Mouse (Mus musculus) midbrain, embryonic 15.5 days (tissue): ENCODE results near the gene Gls2. TPM values are rescaled to one million over a fixed set of nuclear protein-coding genes. Genes with fewer than 3 reads are reported as not detected.
A peak's percentile ranks its signal among the peaks of the same experiment; 100 is the strongest.
"Not testable (repeated sequence)": the region's sequence is repeated elsewhere in the genome, so short reads cannot be mapped to it uniquely, and the experiment has no call there.

Source experiments
- ATAC-seq: fragments of 200-750 bp; cut with Nextera tagmentation; replicated peaks from 2 replicates; pipeline ENCODE4 v1.8.0; 2017; ENCODE audit warnings: moderate TSS enrichment
- H3K27ac ChIP-seq: fragments of 300-500 bp; sonication (generic); 2 replicates; pipeline ENCODE4 v1.5.1; 2015; ENCODE audit warnings: mild to moderate bottlenecking, inconsistent platforms
- H3K27me3 ChIP-seq: fragments of 300-500 bp; sonication (generic); replicated peaks from 2 replicates; pipeline ENCODE4 v1.6.1; 2015; ENCODE audit warnings: inconsistent platforms
- H3K36me3 ChIP-seq: fragments of 300-500 bp; sonication (generic); replicated peaks from 2 replicates; pipeline ENCODE4 v1.6.1; 2015; ENCODE audit warnings: inconsistent platforms
- H3K4me1 ChIP-seq: fragments of 300-500 bp; sonication (generic); 2 replicates; pipeline ENCODE4 v1.6.1; 2015; ENCODE audit warnings: inconsistent platforms
- H3K4me2 ChIP-seq: fragments of 300-500 bp; sonication (generic); 2 replicates; pipeline ENCODE4 v1.6.1; 2015; ENCODE audit warnings: inconsistent platforms, mild to moderate bottlenecking, moderate library complexity
- H3K4me3 ChIP-seq: fragments of 300-500 bp; sonication (generic); 2 replicates; pipeline ENCODE4 v1.5.1; 2015; ENCODE audit warnings: mild to moderate bottlenecking, inconsistent platforms
- H3K9ac ChIP-seq: fragments of 300-500 bp; sonication (generic); 2 replicates; pipeline ENCODE4 v1.6.1; 2015; ENCODE audit warnings: mild to moderate bottlenecking, inconsistent platforms
- H3K9me3 ChIP-seq: fragments of 300-500 bp; sonication (generic); 2 replicates; pipeline ENCODE4 v1.6.1; 2016; ENCODE audit warnings: inconsistent platforms
- WGBS: fragments of 180-500 bp; shearing (Covaris S2); methylation state at CpG from one replicate; pipeline ENCODE4 v1.1.7; 2015; ENCODE audit warnings: mixed read lengths; 5-methylcytosine and 5-hydroxymethylcytosine counted together
- polyA plus RNA-seq: library from polyadenylated mRNA; unstranded; fragments of >200 nt; fragmentation: Nextera tagmentation; extraction: Ambion mirVana; gene quantifications from 2 replicates; pipeline ENCODE4 v1.2.1, GENCODE M21; 2015

Gene Gls2
- polyA plus RNA-seq, 1 experiment from 2014 or later = 1.2 TPM

DNA sequence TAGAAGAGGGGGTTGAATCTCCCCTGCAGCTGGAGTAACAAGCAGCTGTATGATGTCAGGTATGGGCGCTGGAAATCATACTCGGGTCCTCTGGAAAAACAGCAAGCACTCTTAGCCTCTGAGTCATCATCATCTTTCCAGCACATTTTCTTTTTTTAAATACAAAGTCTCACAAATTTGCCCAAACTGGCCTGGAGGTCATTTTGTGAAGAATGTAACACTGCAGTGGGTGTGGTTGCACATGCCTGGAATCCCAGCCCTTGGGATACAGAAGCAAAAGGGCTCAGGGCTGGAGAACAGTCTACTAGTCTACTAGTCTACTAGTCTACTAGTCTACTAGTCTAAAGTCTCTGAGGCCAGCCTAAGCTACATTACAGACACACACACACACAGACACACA is 10.0 kb upstream of the Gls2 start:
- H3K27ac ChIP-seq = no peak overlapping the region
- no peak overlapping the region for H3K4me3 ChIP-seq
- WGBS = 94% methylated on average over 2 of the region's 2 CpGs
- H3K9ac ChIP-seq = no peak overlapping the region
- H3K27me3 ChIP-seq = no peaks in the 10 kb centered on the region
- no peak overlapping the region for H3K4me2 ChIP-seq
- no peak for ATAC-seq
- no peaks in the 10 kb centered on the region; the same call in 1 of the 2 replicates for H3K4me1 ChIP-seq
- no peaks in the 10 kb centered on the region for H3K9me3 ChIP-seq
- H3K36me3 ChIP-seq = no peaks in the 10 kb centered on the region

DNA sequence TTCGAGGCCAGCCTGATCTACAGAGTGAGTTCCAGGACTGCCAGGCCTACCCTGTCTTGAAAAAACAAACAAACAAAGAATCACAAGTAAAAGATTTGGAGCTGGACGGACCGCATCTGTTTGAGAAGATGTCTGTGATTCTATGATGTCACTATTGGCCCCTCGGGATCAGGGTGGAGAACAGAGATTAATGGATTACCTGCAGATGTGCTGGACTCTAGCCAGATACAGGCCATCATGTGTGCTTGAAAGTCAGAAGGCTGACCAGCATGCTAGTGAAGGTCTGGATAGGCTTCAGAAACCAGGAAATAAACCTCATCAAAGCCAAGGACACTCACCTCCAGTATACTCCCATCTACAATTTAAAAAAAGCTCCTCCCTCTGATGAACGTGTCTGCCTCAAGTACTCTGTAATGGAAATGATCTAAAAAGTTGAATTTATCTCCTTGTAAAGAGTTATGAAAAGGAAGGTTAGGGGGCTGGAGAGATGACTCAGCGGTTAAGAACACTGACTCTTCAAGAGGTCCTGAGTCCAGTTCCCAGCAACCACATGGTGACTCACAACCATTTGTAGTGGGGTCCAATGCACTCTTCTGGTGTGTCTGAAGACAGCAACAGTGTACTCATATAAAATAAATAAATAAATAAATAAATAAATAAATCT is 8.8 kb upstream of the Gls2 start:
- H3K9ac ChIP-seq = no peak overlapping the region
- no peak overlapping the region for H3K4me2 ChIP-seq
- ATAC-seq = no peak
- H3K4me3 ChIP-seq = no peak overlapping the region
- no peaks in the 10 kb centered on the region; the same call in 1 of the 2 replicates for H3K4me1 ChIP-seq
- WGBS = 76% methylated on average over 6 of the region's 6 CpGs
- no peaks in the 10 kb centered on the region for H3K9me3 ChIP-seq
- no peak overlapping the region for H3K27ac ChIP-seq
- no peaks in the 10 kb centered on the region; the same call in 1 of the 2 replicates for H3K27me3 ChIP-seq
- no peaks in the 10 kb centered on the region for H3K36me3 ChIP-seq

DNA sequence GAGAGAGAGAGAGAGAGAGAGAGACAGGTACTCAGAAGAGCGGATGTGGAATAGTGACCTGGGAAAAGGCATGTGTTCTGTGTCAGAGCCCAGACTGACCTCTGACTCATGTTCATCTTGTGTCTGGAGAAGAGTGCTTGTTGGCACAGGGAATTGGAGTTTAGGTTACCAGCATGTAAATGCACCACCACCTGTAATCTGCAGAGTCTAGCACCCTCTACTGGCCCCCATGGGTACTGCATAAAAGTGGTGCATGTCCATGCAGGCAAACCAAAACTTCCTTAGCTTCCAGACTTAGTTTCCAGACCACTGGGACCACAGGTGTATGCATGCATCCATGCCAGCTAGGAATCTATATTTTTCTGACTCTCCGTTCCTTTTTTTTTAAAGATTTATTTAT is 8.3 kb upstream of the Gls2 start:
- Histone ChIP-seq H3K4me3 (no peak overlapping the region), H3K9me3 (no peaks in the 10 kb centered on the region), H3K4me1 (no peaks in the 10 kb centered on the region; the same call in 1 of the 2 replicates), H3K4me2 (no peak overlapping the region), H3K27me3 (no peaks in the 10 kb centered on the region; the same call in 1 of the 2 replicates), H3K36me3 (no peaks in the 10 kb centered on the region), H3K27ac (no peak overlapping the region), H3K9ac (no peak overlapping the region)
- WGBS = 46% methylated on average over 2 of the region's 2 CpGs
- no peak for ATAC-seq

DNA sequence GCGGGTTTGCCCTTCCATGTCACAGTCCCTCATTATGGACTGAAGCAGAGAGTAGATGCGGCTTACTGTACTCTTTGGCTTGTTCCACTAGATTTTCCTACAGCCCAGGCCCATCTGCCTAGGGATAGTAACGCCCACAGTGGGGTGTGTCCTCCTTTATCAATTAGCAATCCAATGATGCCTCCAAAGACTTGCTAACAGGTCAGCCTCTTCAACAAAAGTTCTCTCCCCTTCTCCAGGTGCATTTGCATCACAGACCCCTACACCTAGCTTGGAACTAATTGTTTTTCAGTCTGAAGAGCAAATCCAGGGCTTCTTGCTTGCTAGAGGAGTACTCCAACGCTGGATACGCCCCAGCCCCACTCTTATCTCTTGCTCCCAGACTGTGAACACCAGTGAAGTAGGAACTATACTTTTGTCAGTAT is 7.1 kb upstream of the Gls2 start:
- ATAC-seq = no peak
- 72% methylated on average over 5 of the region's 5 CpGs for WGBS
- no peak overlapping the region for H3K4me2 ChIP-seq
- H3K36me3 ChIP-seq = no peaks in the 10 kb centered on the region
- no peak overlapping the region for H3K27ac ChIP-seq
- H3K27me3 ChIP-seq = no peaks in the 10 kb centered on the region; the same call in 1 of the 2 replicates
- H3K4me1 ChIP-seq = no peaks in the 10 kb centered on the region; the same call in 1 of the 2 replicates
- H3K9ac ChIP-seq = no peak overlapping the region
- H3K4me3 ChIP-seq = no peak overlapping the region
- no peaks in the 10 kb centered on the region for H3K9me3 ChIP-seq

DNA sequence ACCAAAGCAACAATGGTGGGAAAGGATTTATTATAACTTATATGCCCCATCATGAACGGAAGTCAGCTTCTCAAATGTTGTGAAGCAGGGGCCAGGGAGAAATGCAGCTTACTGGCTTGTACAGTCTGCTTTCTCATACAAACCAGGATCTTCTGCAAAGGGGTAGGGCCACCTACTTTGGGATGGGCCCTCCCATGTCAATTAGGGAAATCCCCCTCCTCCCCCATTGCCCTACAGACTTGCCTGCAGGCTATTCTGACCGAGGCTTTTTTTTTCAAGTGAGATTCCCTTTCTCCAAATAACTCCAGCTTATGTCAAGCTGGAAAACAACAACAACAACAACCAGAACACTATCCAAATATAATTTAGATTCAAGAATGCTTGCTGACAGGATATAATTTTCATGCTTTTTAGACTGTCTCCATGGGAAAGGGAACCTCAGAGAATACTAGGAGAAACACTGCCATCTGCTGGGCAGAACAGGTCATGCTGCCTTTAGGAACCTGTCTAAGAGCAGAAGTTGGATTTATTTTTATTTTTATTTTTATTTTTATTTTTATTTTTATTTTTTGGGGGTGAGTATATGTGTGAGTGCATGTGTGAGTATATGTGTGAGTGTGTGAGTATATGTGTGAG is 5.9 kb upstream of the Gls2 start:
- Histone ChIP-seq H3K4me1 (no peaks in the 10 kb centered on the region; the same call in 1 of the 2 replicates), H3K27me3 (peaks cover 5% of the 10 kb centered on the region; the same call in 1 of the 2 replicates), H3K27ac (no peak overlapping the region), H3K9ac (no peak overlapping the region), H3K4me2 (no peak overlapping the region), H3K4me3 (no peak overlapping the region), H3K9me3 (no peaks in the 10 kb centered on the region), H3K36me3 (no peaks in the 10 kb centered on the region)
- no peak for ATAC-seq
- WGBS = 45% methylated on average over 2 of the region's 2 CpGs

DNA sequence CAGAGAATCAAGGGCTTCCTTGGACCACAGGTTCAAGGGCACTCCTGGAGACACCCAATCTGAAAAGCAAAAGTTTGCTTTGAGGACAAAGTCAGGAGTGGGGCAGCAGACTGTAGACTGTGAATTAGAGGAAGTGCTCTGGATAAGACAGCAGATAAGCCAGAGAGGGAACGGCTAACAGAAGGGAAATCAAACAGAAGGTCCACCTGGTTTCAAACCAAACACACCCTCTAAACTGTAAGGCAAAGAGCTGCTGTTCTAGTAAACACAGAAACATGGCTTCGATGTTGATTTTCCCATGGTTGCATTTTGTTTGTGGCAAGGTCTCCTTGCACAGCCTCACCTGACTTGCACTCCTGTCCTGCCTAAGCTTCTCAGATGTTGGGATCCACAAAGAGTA is 2.8 kb upstream of the Gls2 start:
- Histone ChIP-seq H3K9me3 (no peaks in the 10 kb centered on the region), H3K9ac (no peak overlapping the region), H3K36me3 (no peaks in the 10 kb centered on the region), H3K4me2 (no peak overlapping the region), H3K4me1 (peaks cover 14% of the 10 kb centered on the region), H3K4me3 (no peak overlapping the region), H3K27ac (no peak overlapping the region), H3K27me3 (peaks cover 18% of the 10 kb centered on the region)
- WGBS = 90% methylated on average over 2 of the region's 2 CpGs
- no peak for ATAC-seq

DNA sequence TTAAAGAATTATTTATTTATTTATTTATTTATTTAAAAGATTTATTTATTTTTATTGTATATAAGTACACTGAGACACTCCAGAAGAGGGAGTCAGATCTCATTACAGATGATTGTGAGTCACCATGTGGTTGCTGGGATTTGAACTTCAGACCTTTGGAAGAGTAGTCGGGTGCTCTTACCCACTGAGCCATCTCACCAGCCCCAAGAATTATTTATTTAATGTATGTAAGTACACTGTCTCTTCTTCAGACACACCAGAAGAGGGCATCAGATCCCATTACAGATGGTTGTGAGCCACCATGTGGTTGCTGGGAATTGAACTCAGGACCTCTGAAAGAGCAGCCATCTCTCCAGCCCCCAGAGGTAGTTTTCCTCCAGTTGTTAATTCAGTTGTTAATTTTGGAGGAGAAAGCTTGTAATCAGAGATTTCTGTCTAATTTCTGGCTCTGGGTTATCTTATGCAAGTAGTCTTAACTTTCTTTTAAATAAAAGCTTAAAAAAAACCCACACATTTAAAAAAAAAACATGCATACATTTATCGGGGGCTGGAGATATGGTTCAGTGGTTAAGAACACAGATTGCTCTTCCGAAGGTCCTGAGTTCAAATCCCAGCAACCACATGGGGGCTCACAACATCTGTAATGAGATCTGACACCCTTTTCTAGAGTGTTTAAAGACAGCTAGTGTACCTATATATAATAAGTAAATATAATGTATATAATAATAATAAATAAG is 2.1 kb upstream of the Gls2 start:
- not testable (repeated sequence) for H3K4me3 ChIP-seq, ATAC-seq, H3K27ac ChIP-seq, H3K4me2 ChIP-seq, H3K9ac ChIP-seq, H3K36me3 ChIP-seq, H3K9me3 ChIP-seq
- Histone ChIP-seq H3K4me1 (peaks cover 14% of the 10 kb centered on the region), H3K27me3 (peaks cover 21% of the 10 kb centered on the region)
- 89% methylated on average over 3 of the region's 3 CpGs for whole genome bisulfite sequencing

DNA sequence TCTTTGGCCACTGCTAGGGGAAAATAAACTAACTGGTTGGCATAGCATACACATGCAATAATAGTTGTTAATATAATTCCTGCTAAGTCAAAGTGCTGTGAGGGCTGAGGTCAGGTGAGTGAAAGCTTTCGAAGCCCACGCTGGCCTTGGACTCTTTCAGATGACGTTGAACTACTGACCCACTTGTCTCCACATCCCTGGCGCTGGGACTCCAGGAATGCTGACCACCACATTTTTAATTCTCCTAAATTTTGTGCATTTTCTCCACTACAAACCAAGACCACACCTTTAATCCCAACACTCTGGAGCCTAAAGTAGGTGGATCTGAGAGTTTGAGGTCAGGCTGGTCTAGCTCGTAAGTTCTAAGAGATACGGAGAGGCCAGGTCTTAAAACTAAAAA is 1.1 kb upstream of the Gls2 start:
- Histone ChIP-seq H3K4me3 (no peak overlapping the region), H3K27ac (no peak overlapping the region), H3K27me3 (peaks cover 21% of the 10 kb centered on the region), H3K4me2 (no peak overlapping the region), H3K9me3 (no peaks in the 10 kb centered on the region), H3K36me3 (no peaks in the 10 kb centered on the region), H3K4me1 (peaks cover 14% of the 10 kb centered on the region), H3K9ac (no peak overlapping the region)
- ATAC-seq = no peak
- 93% methylated on average over 6 of the region's 6 CpGs for WGBS

DNA sequence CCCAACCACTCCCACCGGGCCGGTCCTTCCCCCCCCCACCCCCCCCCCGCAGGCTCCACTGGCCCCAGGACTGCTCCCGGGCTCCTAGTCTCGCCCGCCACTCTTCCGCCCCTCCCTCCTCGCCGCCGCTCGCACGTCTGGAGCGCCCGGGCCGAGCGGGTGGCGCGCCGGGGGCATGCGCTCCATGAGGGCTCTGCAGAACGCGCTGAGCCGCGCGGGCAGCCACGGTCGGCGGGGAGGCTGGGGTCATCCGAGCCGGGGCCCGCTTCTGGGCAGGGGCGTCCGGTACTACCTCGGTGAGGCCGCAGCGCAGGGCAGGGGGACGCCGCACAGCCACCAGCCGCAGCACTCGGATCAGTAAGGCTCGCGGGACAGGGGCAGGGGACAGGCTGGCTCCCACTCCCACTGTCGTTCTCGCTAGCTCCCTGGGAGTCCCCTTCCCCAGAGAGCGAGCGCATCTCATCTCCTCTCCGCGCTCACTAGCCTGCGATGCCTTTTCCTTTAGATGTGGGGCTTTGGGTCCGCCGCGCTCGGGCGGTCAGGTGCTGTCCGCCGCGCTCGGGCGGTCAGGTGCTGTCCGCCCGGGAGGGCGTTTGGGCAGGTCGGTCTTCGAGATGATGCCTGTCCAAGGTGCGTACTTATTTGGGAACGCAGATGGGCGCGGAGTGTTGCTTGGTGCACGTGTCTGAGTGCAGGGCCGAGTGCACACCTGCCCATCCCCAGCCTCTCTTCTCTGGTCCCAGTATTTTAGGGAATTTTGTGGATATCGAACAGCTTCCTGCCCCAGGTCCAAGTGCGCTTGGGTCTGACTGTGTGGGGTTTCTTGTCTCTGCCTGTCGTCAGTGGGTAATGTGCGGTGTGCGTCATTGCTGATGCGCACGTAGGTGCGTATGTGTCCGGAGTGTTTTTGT is 549 bp downstream of the Gls2 start:
- Histone ChIP-seq H3K27ac (0 out of 2 replicates have a peak overlapping the region, but pooled peaks have one; percentile 24), H3K36me3 (no peaks in the 10 kb centered on the region), H3K4me2 (peak overlapping the region; percentile 99), H3K4me1 (peaks cover 14% of the 10 kb centered on the region), H3K9ac (peak overlapping the region; percentile 56), H3K27me3 (peaks cover 21% of the 10 kb centered on the region), H3K9me3 (no peaks in the 10 kb centered on the region), H3K4me3 (peak overlapping the region; percentile 66)
- WGBS = under 1% methylated on average over 73 of the region's 79 CpGs
- ATAC-seq = peak; percentile 91

DNA sequence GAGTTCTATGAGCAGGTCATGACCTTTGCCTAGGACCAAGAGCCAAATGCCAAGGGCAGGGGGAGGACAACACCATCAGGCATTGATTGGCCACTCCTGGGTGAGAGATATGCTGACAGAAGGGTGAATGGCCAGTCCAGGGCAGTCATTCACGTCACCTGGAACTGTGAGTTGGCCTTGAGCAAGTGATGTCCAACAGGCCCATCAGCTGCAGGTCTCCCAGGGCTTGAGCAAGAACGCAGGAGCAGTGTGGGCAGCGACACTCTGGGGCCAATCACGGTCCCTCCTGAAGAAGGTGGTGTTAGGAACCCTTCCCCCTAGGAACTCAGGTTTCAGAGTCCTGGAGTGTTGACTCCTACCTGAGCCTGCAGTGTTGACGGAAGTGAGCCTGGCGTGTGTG is 7.6 kb downstream of the Gls2 start:
- H3K4me3 ChIP-seq = no peak overlapping the region
- no peaks in the 10 kb centered on the region for H3K9me3 ChIP-seq
- no peak overlapping the region for H3K9ac ChIP-seq
- H3K4me1 ChIP-seq = no peaks in the 10 kb centered on the region
- no peaks in the 10 kb centered on the region for H3K36me3 ChIP-seq
- H3K4me2 ChIP-seq = no peak overlapping the region
- no peak for ATAC-seq
- no peak overlapping the region for H3K27ac ChIP-seq
- WGBS = 82% methylated on average over 6 of the region's 6 CpGs
- H3K27me3 ChIP-seq = no peaks in the 10 kb centered on the region

DNA sequence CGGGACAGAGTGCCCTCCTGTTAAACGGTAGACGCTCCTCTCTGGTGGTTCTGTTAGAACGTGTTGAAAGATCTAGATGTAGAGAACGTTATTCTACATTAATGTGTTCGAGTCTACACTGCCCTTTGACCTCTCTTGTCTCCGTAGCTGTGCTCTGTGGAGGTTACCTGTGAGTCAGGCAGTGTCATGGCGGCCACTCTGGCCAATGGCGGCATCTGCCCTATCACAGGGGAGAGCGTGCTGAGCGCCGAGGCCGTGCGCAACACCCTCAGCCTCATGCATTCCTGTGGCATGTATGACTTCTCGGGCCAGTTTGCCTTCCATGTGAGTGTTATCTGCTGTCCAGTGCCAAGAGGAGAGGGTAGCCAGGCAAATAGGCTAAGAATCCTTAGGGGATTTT is 10.7 kb downstream of the Gls2 start:
- no peak overlapping the region for H3K4me2 ChIP-seq
- H3K9ac ChIP-seq = no peak overlapping the region
- no peaks in the 10 kb centered on the region for H3K4me1 ChIP-seq
- no peaks in the 10 kb centered on the region for H3K27me3 ChIP-seq
- H3K9me3 ChIP-seq = no peaks in the 10 kb centered on the region
- H3K36me3 ChIP-seq = no peaks in the 10 kb centered on the region
- H3K4me3 ChIP-seq = no peak overlapping the region
- ATAC-seq = no peak
- no peak overlapping the region for H3K27ac ChIP-seq
- 87% methylated on average over 15 of the region's 15 CpGs for WGBS

DNA sequence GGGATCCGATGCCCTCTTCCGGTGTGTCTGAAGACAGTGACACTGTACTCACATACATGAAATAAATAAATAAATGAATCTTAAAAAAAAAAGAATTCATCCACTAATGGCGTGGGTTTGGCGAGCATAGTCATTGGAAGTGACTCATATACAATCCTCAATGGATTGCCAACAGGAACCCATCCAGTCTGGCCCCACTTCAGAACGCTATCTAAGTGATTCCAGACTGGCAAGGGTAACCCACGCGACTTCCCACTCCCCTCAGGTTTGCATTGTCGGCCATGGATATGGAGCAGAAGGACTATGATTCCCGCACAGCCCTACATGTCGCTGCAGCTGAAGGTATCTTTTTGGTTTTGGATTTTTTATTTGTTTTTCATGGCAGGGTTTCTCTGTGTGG is 14.1 kb downstream of the Gls2 start:
- H3K9me3 ChIP-seq = no peaks in the 10 kb centered on the region
- no peak for ATAC-seq
- no peak overlapping the region for H3K9ac ChIP-seq
- H3K27ac ChIP-seq = no peak overlapping the region
- no peak overlapping the region for H3K4me3 ChIP-seq
- peaks cover 13% of the 10 kb centered on the region for H3K4me1 ChIP-seq
- WGBS = 93% methylated on average over 10 of the region's 10 CpGs
- H3K27me3 ChIP-seq = no peaks in the 10 kb centered on the region
- no peaks in the 10 kb centered on the region for H3K36me3 ChIP-seq
- H3K4me2 ChIP-seq = no peak overlapping the region
